Mouse (Mus musculus): ENCODE results near the gene Polr1c.

DNA sequence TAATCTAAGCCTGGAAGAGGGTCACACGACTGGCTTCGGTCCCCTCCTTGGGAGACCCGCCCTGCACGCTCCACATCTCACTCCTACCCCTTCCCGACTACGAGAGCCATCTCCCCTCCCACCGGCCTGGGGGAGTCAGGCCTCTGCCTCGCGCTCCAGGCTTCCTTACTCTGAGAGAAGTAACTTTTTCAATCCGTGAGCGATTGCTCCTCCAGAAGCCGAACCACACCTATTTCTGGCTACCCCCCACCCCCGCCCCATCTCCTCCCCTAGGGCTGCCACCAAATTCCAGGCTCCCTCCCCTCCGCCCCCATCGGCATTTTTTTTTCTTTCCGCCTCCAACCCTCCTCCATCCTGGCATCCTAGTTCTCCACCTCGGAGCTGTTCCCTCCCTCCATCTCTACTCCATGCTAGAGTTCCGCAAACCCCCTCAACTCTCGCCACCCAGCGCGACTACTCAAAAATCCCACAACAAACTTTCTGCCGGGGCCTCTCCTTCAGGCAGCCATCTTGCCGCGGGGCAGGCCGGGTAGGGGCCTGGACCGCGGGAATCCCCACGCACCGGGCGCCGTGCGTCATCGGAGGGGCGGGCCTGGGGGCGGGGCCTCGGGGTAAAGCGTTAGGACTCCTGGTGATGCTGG, 34.7 kb upstream of the Polr1c start, which contains the start of gene Tjap1:
- no peak for TF ChIP-seq CTCF (conservative IDR thresholded peaks at IDR 0.05; ENCODE audit: low read length)
- TF ChIP-seq POU5F1 (IDR thresholded peaks at IDR 0.05; ENCODE audit: borderline replicate concordance, low read length), result no peak
- no peak for TF ChIP-seq NANOG (IDR thresholded peaks at IDR 0.05; ENCODE audit: borderline replicate concordance, low read length)

Measured in E14TG2a.4 (cell line).